Mouse (Mus musculus) G1E (cell line): Measurements from ENCODE around the gene Car15. TPM values are rescaled to one million over a fixed set of nuclear protein-coding genes. Genes with fewer than 3 reads are reported as not detected.

Experiments used
- ATAC-seq: 2 replicates; pipeline ENCODE4 v1.8.0; 2016; ENCODE audit warnings: mild to moderate bottlenecking; ENCODE audit not compliant: insufficient number of reproducible peaks, poor library complexity, low FRiP score, severe bottlenecking; ENCODE audit errors: extremely low read depth
- DNase-seq: peaks from one replicate; pipeline ENCODE4 v3.0.0; 2012; ENCODE audit warnings: low spot score
- H3K27me3 ChIP-seq: 2 replicates; pipeline ENCODE4 v1.6.1; 2012; ENCODE audit warnings: mild to moderate bottlenecking, low read length, inconsistent platforms; ENCODE audit not compliant: insufficient read depth
- H3K36me3 ChIP-seq: replicated peaks from 2 replicates; pipeline ENCODE3; 2012; ENCODE audit warnings: mild to moderate bottlenecking, inconsistent platforms
- H3K4me1 ChIP-seq: 2 replicates; pipeline ENCODE4 v1.6.1; 2012; ENCODE audit warnings: low read depth, low read length, inconsistent platforms, mixed read lengths; ENCODE audit not compliant: insufficient read depth
- H3K4me3 ChIP-seq: 2 replicates; pipeline ENCODE4 v1.5.1; 2012; ENCODE audit warnings: low read depth, mild to moderate bottlenecking, inconsistent platforms, low read length, moderate library complexity, mixed read lengths
- H3K9me3 ChIP-seq: replicated peaks from 2 replicates; pipeline ENCODE4 v1.6.1; 2012; ENCODE audit warnings: inconsistent platforms
- CTCF ChIP-seq: IDR thresholded peaks from 2 replicates; pipeline ENCODE4 v1.5.1; 2012; ENCODE audit warnings: low read depth, low read length, inconsistent platforms, mixed read lengths
- GATA1 ChIP-seq: IDR thresholded peaks from 2 replicates; pipeline ENCODE4 v1.6.1; 2012; ENCODE audit warnings: borderline replicate concordance, low read length, inconsistent platforms, mixed read lengths
- GATA2 ChIP-seq: IDR thresholded peaks from 2 replicates; pipeline ENCODE4 v1.6.1; 2012; ENCODE audit warnings: low read depth, low read length, inconsistent platforms, borderline replicate concordance
- POLR2AphosphoS5 ChIP-seq: IDR thresholded peaks from 2 replicates; pipeline ENCODE4 v1.6.1; 2012; ENCODE audit warnings: low read depth, low read length, inconsistent platforms; ENCODE audit not compliant: insufficient replicate concordance
- TAL1 ChIP-seq: conservative IDR thresholded peaks from 2 replicates; pipeline ENCODE4 v1.6.1; 2012; ENCODE audit warnings: low read depth, low read length, inconsistent platforms, mixed read lengths
- polyA plus RNA-seq: library from polyadenylated mRNA; stranded (reverse); fragments of >175 nt; gene quantifications from 2 replicates; pipeline ENCODE4 v1.2.3, GENCODE M21; 2012
- total RNA-seq, 2 experiments: library from RNA; stranded (forward) in 1 of 2; stranded (reverse) in 1 of 2; fragments of 200-1000 nt in 1 of 2; fragments of >200 nt in 1 of 2; fragmentation: Nextera tagmentation in 1 of 2; gene quantifications; 2 replicates each; pipeline ENCODE4 v1.2.3; 2014 to 2017

The Car15 gene
- total and polyA plus RNA-seq, 3 experiments = 0.89 to 3.3 (median 2.3) TPM

- Histone ChIP-seq H3K27me3 (no peaks in the 10 kb centered on the region), H3K4me3 (no peak overlapping the region), H3K36me3 (peaks cover 74% of the 10 kb centered on the region), H3K4me1 (peaks cover 65% of the 10 kb centered on the region), H3K9me3 (no peaks in the 10 kb centered on the region)
- DNase-seq (peak; percentile 39), ATAC-seq (peak; percentile 83)
- TF ChIP-seq TAL1 = peak; percentile 56
- TF ChIP-seq POLR2AphosphoS5 = no peak
Measured at GRCm38 (mm10) chr16:17871248-17871647, 33.1 kb upstream of the Car15 start.

DNA sequence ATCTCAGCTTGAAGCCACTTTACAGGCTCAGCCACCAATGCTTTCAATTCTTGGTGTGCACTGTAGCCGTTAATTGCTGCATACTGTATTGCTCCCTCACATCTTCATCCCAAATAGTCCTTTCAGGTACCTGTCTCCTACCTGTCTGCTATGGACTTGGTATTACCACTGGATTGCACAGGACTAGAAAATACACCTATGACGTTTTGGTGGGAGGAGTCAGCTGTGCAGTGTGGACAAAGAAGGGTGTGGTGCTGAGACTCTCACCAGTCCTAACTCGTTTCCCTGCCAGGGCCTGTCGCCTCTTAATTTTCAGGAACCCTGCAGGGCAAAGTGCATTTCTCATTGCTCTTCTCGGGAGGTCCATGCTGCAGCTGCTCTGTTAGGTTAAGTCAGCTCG is 27.6 kb upstream of the Car15 start:
- no peaks in the 10 kb centered on the region for H3K9me3 ChIP-seq
- H3K36me3 ChIP-seq = peaks cover 81% of the 10 kb centered on the region
- no peak overlapping the region for H3K4me3 ChIP-seq
- H3K27me3 ChIP-seq = no peaks in the 10 kb centered on the region
- H3K4me1 ChIP-seq = peaks cover 29% of the 10 kb centered on the region
- no peak for ATAC-seq
- no peak for DNase-seq
- TF ChIP-seq GATA1 = no peak

DNA sequence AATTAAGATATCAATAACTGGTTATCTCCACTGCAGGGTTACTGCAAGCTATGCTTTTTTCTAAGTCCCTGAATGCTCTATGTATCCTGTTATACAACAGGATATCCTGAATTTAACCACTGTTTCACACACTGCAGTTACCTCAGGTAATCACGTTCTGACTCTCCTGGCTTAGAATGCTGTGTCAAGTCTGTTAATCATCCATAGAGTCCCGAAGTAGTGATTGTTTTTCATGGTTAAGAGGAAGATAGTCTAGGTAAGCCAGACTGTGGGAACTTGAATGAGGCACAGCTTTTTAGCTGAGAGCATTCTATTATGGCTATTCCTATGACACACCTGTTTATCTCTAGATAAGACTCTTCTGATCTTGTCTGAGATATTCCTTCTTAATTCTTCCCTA is 27.1 kb upstream of the Car15 start:
- no peak overlapping the region for H3K4me3 ChIP-seq
- no peaks in the 10 kb centered on the region for H3K9me3 ChIP-seq
- TF ChIP-seq CTCF (no peak), POLR2AphosphoS5 (no peak), GATA1 (no peak), TAL1 (no peak), GATA2 (no peak)
- H3K27me3 ChIP-seq = no peaks in the 10 kb centered on the region
- DNase-seq (no peak), ATAC-seq (no peak)
- peaks cover 81% of the 10 kb centered on the region for H3K36me3 ChIP-seq
- H3K4me1 ChIP-seq = peaks cover 25% of the 10 kb centered on the region

DNA sequence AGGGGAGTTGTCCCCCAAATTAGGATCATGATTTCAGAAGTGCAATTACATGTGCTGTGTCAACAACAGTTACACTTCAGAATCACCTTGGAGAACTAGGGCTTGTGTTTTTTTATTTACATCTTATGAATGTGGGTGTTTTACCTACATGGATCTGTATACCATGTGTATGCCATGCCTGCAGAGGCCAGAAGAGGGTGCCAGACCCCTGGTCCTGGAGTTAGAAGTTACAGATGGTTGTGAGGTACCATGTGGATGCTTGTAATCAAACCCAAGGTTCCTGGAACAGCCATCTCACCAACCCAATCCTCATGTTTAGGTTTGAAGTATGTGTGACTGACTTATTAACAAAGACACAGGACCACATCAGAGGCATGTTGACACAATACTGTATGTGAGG is 20.4 kb upstream of the Car15 start:
- TF ChIP-seq CTCF = 0 out of 2 replicates have a peak, but pooled peaks have one; percentile 21
- no peak for TF ChIP-seq TAL1
- ATAC-seq (0 out of 2 replicates have a peak, but pooled peaks have one; percentile 40), DNase-seq (no peak)
- Histone ChIP-seq H3K27me3 (no peaks in the 10 kb centered on the region), H3K4me3 (no peak overlapping the region), H3K36me3 (peaks cover 88% of the 10 kb centered on the region), H3K9me3 (no peaks in the 10 kb centered on the region), H3K4me1 (peaks cover 3% of the 10 kb centered on the region; the same call in 1 of the 2 replicates)

- Histone ChIP-seq H3K4me1 (peaks cover under 1% of the 10 kb centered on the region; the same call in 1 of the 2 replicates), H3K9me3 (no peaks in the 10 kb centered on the region), H3K4me3 (no peak overlapping the region), H3K27me3 (no peaks in the 10 kb centered on the region), H3K36me3 (peaks cover 92% of the 10 kb centered on the region)
- no peak for TF ChIP-seq CTCF
- no peak for TF ChIP-seq GATA2
- no peak for TF ChIP-seq GATA1
- no peak for TF ChIP-seq TAL1
- TF ChIP-seq POLR2AphosphoS5 = no peak
- ATAC-seq (no peak), DNase-seq (no peak)
Measured at GRCm38 (mm10) chr16:17857157-17857556, 19.0 kb upstream of the Car15 start.

- ATAC-seq = no peak
- H3K4me3 ChIP-seq = no peak overlapping the region
- H3K27me3 ChIP-seq = no peaks in the 10 kb centered on the region
- no peaks in the 10 kb centered on the region for H3K9me3 ChIP-seq
- TF ChIP-seq POLR2AphosphoS5 = no peak
- H3K36me3 ChIP-seq = peaks cover 92% of the 10 kb centered on the region
- peaks cover 3% of the 10 kb centered on the region; the same call in 1 of the 2 replicates for H3K4me1 ChIP-seq
- no peak for DNase-seq
Measured at GRCm38 (mm10) chr16:17853263-17853662, 15.1 kb upstream of the Car15 start.

DNA sequence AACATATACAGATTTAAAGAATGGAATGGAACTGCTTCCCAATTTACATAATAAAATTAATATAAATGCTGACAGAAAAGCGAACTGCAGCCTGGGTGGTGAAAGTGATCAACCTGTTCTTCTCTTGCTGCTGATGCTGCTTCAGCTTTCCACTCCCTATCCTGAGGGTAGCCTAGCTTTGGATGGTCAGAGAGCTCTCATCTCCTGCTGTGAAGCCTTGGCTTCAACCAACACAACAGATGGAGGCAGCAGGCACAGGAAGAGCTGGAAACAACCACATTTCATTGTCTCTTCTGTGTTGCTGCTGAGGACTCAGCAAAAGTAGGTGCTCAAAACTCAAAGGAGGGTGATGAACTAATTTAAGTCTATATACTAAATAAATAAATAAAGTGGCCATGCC is 13.7 kb upstream of the Car15 start:
- no peak for TF ChIP-seq GATA2
- no peak for TF ChIP-seq CTCF
- no peak for TF ChIP-seq TAL1
- no peak for TF ChIP-seq GATA1
- TF ChIP-seq POLR2AphosphoS5 = no peak
- Histone ChIP-seq H3K36me3 (peaks cover 92% of the 10 kb centered on the region), H3K27me3 (no peaks in the 10 kb centered on the region), H3K9me3 (no peaks in the 10 kb centered on the region), H3K4me3 (no peak overlapping the region), H3K4me1 (peaks cover 3% of the 10 kb centered on the region; the same call in 1 of the 2 replicates)
- ATAC-seq = no peak
- no peak for DNase-seq
